Mouse (Mus musculus) embryonic facial prominence, embryonic 11.5 days (tissue): ENCODE results near the gene Pgm2. TPM values are rescaled to one million over a fixed set of nuclear protein-coding genes. Genes with fewer than 3 reads are reported as not detected.

Experiments
- ATAC-seq: fragments of 200-750 bp; cut with Nextera tagmentation; replicated peaks from 2 replicates; pipeline ENCODE4 v1.8.0; 2017; ENCODE audit warnings: low read depth; ENCODE audit not compliant: insufficient number of reproducible peaks, low FRiP score, low TSS enrichment
- DNase-seq: peaks from one replicate; pipeline ENCODE4 v3.0.0-alpha.2; 2015; ENCODE audit warnings: low spot score
- H3K27ac ChIP-seq: fragments of 300-500 bp; sonication (generic); replicated peaks from 2 replicates; pipeline ENCODE4 v1.5.1; 2014; ENCODE audit warnings: mild to moderate bottlenecking, low read depth, low read length, control low read depth
- H3K27me3 ChIP-seq: fragments of 300-500 bp; sonication (generic); 2 replicates; pipeline ENCODE4 v1.6.1; 2014; ENCODE audit warnings: mild to moderate bottlenecking, low read length, moderate library complexity, mixed read lengths; ENCODE audit not compliant: control insufficient read depth, insufficient read depth
- H3K36me3 ChIP-seq: fragments of 300-500 bp; sonication (generic); replicated peaks from 2 replicates; pipeline ENCODE4 v1.6.1; 2014; ENCODE audit warnings: low read depth, mild to moderate bottlenecking, low read length, moderate library complexity, mixed read lengths; ENCODE audit not compliant: control insufficient read depth, insufficient read depth
- H3K4me1 ChIP-seq: fragments of 300-500 bp; sonication (generic); 2 replicates; pipeline ENCODE4 v1.6.1; 2014; ENCODE audit warnings: low read length, mixed read lengths; ENCODE audit not compliant: control insufficient read depth, insufficient read depth
- H3K4me2 ChIP-seq: fragments of 300-500 bp; sonication (generic); 2 replicates; pipeline ENCODE4 v1.6.1; 2014; ENCODE audit warnings: low read depth, mild to moderate bottlenecking, control low read depth, low read length, moderate library complexity
- H3K4me3 ChIP-seq: fragments of 300-500 bp; sonication (generic); 2 replicates; pipeline ENCODE4 v1.5.1; 2014; ENCODE audit warnings: low read depth, low read length, control low read depth
- H3K9ac ChIP-seq: fragments of 300-500 bp; sonication (generic); replicated peaks from 2 replicates; pipeline ENCODE4 v1.6.1; 2014; ENCODE audit warnings: mild to moderate bottlenecking, control low read depth, low read length
- H3K9me3 ChIP-seq: fragments of 300-500 bp; sonication (generic); replicated peaks from 2 replicates; pipeline ENCODE4 v1.6.1; 2016; ENCODE audit warnings: mild to moderate bottlenecking, low read length, inconsistent platforms, mixed read lengths; ENCODE audit not compliant: control insufficient read depth
- WGBS: fragments of 180-500 bp; shearing (Covaris S2); extraction: QIAGEN DNeasy Blood & Tissue Kit; methylation state at CpG from one replicate; pipeline ENCODE4 v1.1.7; 2014; 5-methylcytosine and 5-hydroxymethylcytosine counted together
- polyA plus RNA-seq: library from polyadenylated mRNA; unstranded; fragments of >200 nt; fragmentation: Nextera tagmentation; extraction: Ambion mirVana; gene quantifications from 2 replicates; pipeline ENCODE4 v1.2.1, GENCODE M21; 2014

Gene Pgm2
- polyA plus RNA-seq, 1 experiment from 2014 or later: 35.6 TPM

DNA sequence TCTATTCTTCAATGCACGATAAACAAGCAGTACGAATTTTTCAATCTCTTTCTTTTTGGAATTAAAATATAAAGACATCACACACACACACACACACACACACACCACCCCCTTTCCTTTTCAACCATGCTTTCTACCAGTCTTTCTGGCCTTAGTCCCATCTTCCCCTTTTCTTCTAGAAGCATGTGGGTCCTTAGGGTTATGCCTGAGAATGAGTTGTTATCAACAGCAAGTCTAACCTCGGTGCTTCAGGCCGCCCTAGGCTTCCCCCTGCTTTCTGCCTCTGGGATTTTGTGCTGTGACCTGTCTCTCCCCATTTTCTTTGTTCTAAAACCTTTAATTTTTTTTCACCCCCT lies 13.3 kb upstream of the Pgm2 start:
- Histone ChIP-seq H3K27ac (no peak overlapping the region), H3K4me3 (no peak overlapping the region), H3K4me2 (no peak overlapping the region), H3K27me3 (no peaks in the 10 kb centered on the region), H3K4me1 (no peaks in the 10 kb centered on the region), H3K36me3 (no peaks in the 10 kb centered on the region), H3K9ac (no peak overlapping the region), H3K9me3 (no peaks in the 10 kb centered on the region)
- DNase-seq: no peak
- 0 out of 2 replicates have a peak, but pooled peaks have one; percentile 6 for ATAC-seq
- 77% methylated on average over 4 of the region's 4 CpGs for WGBS

DNA sequence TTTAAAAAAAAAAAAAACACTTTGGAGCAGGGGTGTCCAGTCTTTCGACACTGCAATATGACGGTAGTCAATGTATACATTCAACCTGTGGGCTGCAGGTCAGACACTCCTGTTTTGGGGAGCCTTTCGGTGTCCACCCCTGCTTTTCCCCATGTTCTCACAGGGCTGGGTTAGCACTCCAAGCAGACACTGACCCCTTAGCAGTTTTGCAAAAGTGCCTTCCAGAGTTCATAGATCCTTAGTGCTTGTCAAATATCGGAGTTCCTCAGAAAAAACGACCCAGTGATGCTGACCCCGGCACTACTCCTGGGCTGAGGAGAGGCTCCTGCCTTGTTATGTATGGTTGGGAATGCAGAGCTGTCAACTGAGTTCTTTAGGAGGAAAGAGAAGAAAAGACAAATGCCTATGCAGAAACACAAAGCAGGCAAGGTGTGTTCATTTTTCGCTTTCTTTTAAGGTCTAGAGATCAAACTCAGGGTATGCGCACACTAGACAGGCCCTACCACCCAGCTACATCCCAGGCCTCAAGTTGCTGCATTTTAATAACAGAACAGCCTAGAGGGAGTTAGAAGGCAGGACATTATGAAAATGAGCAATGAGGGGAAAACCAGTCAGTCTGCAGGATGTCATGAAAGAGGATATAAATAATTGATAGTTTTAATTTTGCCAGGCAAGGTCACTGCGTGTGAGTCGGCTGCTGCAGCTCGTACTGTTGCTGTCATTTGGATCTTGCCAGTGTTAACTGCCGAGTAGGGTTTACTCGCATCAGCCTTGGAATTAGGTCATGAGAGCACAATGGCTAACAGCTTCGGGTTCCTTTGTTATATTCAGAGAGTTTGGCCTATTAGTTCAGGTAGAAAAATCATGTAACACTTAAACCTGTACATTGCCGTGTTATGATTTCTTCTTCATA lies 9.0 kb upstream of the Pgm2 start:
- WGBS: 85% methylated on average over 15 of the region's 15 CpGs
- no peaks in the 10 kb centered on the region for H3K9me3 ChIP-seq
- no peaks in the 10 kb centered on the region for H3K36me3 ChIP-seq
- H3K4me3 ChIP-seq: no peak overlapping the region
- H3K4me2 ChIP-seq: no peak overlapping the region
- no peaks in the 10 kb centered on the region for H3K27me3 ChIP-seq
- DNase-seq (no peak), ATAC-seq (no peak)
- H3K9ac ChIP-seq: no peak overlapping the region
- H3K4me1 ChIP-seq: no peaks in the 10 kb centered on the region
- no peak overlapping the region for H3K27ac ChIP-seq

DNA sequence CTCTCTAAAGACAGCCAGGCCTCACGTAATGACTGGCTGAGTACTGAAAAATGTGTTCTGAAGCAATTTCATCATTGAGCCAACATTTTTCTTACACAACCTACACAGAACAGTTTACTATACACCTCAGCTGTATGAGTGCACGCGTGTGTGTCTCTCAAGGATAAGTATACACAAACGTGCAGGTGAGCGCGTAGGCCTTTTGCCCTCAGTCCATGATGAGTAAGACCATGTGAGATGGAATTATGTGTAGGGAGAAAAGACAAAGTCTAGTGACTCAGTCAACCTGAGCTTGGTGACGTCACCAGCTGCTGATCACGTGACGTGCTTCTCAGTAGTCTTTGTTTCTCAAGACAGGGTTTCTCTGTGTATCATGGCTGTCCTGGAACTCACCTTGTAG lies 7.3 kb upstream of the Pgm2 start:
- Histone ChIP-seq H3K27me3 (no peaks in the 10 kb centered on the region), H3K4me3 (no peak overlapping the region), H3K36me3 (no peaks in the 10 kb centered on the region), H3K27ac (no peak overlapping the region), H3K4me1 (no peaks in the 10 kb centered on the region), H3K9ac (no peak overlapping the region), H3K9me3 (no peaks in the 10 kb centered on the region), H3K4me2 (no peak overlapping the region)
- 90% methylated on average over 9 of the region's 9 CpGs for WGBS
- no peak for DNase-seq
- no peak for ATAC-seq

DNA sequence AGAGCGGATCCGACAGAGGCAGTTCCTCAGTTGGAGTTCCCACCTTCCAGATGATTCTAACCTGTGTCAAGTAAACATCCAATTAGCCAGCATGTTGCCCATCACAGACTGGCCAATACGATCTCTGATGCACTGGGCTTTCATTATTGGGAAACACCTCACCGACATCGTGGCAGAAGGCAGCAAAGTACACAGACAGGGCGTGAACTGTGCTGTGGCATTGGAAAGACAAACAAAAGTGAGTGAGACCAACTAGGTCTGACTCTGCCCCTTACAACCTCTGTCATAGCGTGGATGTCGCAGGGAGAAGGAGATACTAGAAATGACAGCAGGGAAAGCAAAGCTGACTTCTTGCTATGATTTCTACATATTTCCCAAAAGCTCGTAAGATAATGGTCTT lies 4.0 kb upstream of the Pgm2 start:
- ATAC-seq (no peak), DNase-seq (no peak)
- no peak overlapping the region for H3K9ac ChIP-seq
- no peaks in the 10 kb centered on the region for H3K27me3 ChIP-seq
- H3K4me2 ChIP-seq: no peak overlapping the region
- no peaks in the 10 kb centered on the region for H3K4me1 ChIP-seq
- no peaks in the 10 kb centered on the region for H3K36me3 ChIP-seq
- H3K4me3 ChIP-seq: no peak overlapping the region
- no peak overlapping the region for H3K27ac ChIP-seq
- 87% methylated on average over 9 of the region's 9 CpGs for WGBS
- no peaks in the 10 kb centered on the region for H3K9me3 ChIP-seq

DNA sequence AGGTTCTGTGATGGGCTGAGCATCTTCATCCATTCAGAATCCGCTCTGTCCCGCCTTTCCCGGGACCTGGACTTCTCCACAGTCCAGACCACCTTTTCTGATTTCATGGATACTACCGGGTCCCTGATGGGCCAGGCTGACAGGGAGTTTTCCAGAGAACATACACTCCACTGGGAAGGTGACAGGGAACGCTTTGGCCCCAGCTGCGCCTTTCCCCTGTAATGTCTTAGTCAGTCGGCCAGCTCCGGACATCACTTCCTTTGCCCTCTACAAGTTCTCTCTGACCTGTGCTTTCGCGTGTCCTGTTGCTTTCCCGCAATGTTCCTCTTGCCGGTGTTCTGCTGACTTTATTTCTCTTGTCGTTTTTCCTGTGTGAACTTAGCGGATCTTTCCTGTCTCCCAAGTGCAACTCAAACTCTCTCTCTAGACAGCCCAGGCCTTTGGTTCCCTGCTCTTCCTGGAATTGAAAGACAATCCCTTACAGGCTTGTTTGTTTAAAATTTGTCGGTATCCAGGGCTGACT lies 660 bp downstream of the Pgm2 start:
- H3K36me3 ChIP-seq: no peaks in the 10 kb centered on the region
- DNase-seq: peak; percentile 10
- H3K4me2 ChIP-seq: peak overlapping the region; percentile 89
- ATAC-seq: peak; percentile 22; the same call in 1 of the 2 replicates
- H3K4me1 ChIP-seq: no peaks in the 10 kb centered on the region
- H3K9ac ChIP-seq: peak overlapping the region; percentile 79
- WGBS: 2% methylated on average over 15 of the region's 15 CpGs
- H3K9me3 ChIP-seq: no peaks in the 10 kb centered on the region
- no peak overlapping the region for H3K27ac ChIP-seq
- H3K4me3 ChIP-seq: peak overlapping the region; percentile 68
- H3K27me3 ChIP-seq: no peaks in the 10 kb centered on the region

DNA sequence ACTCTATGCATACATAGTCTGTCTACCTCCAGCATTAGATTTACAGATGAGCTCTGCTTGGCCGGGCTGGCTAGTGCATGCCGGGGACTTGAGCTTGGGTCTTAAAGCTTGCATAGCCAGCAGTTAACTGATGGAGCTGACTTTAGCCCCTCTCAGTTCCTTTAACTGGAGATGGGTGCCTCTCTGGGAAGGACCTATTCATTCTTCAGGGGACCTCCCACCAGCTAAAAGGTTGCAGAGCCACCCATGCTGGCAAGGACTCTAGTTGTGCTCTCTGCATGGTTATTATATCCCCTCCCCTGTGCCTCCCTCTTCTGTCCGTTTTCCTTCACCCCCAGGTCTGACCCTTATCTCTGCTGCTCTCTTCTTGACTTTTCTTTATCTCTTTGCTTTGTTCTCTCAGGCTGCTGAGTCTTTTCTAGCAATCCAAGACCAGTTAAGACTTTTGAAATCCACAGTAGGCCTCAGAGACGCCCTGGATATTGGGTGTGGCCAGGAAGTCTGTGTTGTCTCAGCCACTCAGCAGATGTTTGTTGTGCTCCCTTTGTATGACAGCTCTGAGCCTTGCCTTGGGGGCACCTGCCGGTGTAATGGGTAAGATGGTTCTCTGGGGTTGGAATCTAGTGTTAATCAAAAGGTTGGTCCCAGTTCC lies 2.7 kb downstream of the Pgm2 start:
- Histone ChIP-seq H3K4me2 (no peak overlapping the region), H3K27ac (no peak overlapping the region), H3K36me3 (no peaks in the 10 kb centered on the region), H3K27me3 (no peaks in the 10 kb centered on the region), H3K9me3 (no peaks in the 10 kb centered on the region), H3K4me3 (no peak overlapping the region), H3K4me1 (no peaks in the 10 kb centered on the region), H3K9ac (no peak overlapping the region)
- WGBS: 66% methylated on average over 5 of the region's 5 CpGs
- ATAC-seq: no peak
- no peak for DNase-seq

DNA sequence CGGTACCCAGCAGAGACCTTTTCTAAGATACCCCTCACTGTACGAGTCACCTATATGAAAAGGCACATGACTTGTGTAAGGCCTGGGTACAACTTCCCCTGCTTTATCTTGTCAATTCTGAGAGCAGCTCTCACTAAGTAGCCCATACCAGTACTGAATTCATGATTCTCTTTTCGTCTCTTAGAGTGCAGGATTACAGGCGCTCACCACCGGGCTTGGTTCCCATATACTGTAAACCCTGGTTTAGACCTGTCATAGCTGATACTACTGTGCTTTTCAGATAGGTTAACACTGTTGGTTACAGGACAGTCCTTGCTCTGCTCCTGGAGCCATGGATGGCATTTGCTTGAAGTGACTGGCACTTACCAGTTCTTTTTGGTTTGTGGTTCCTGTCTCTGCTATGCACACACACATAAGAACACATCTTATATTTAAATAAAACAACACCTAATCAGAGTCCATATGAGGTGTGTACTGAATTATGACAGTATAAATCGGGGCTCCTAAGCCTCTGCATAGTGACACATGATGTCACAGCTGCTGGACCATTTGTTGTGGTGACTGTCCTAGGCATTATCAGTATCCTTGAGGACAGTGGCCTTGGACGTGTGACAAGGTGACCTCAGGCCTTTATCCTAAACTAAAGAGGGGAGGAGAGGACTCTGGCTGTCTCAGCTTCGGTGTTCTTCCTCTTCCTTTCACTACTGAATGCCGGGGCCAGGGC lies 9.4 kb downstream of the Pgm2 start:
- Histone ChIP-seq H3K4me1 (no peaks in the 10 kb centered on the region), H3K36me3 (no peaks in the 10 kb centered on the region), H3K9ac (no peak overlapping the region), H3K27me3 (no peaks in the 10 kb centered on the region), H3K4me2 (no peak overlapping the region), H3K27ac (no peak overlapping the region), H3K9me3 (no peaks in the 10 kb centered on the region), H3K4me3 (no peak overlapping the region)
- no peak for ATAC-seq
- DNase-seq: no peak
- WGBS: 85% methylated on average over 9 of the region's 9 CpGs
